Mouse (Mus musculus) forebrain, postnatal 0 days (tissue): ENCODE results near the gene Fkbp14. TPM values are rescaled to one million over a fixed set of nuclear protein-coding genes. Genes with fewer than 3 reads are reported as not detected.

Experiments
- ATAC-seq: fragments of 200-750 bp; cut with Nextera tagmentation; 2 replicates; pipeline ENCODE4 v1.8.0; 2017; ENCODE audit warnings: mild to moderate bottlenecking, moderate library complexity
- DNase-seq: peaks from one replicate; pipeline ENCODE4 v3.0.0-alpha.2; 2015
- H3K27ac ChIP-seq: fragments of 300-500 bp; sonication (generic); 2 replicates; pipeline ENCODE4 v1.5.1; 2014; ENCODE audit warnings: low read depth, mild to moderate bottlenecking, antibody characterized with exemption, low read length, moderate library complexity, mixed read lengths
- H3K27me3 ChIP-seq: fragments of 300-500 bp; sonication (generic); 2 replicates; pipeline ENCODE4 v1.6.1; 2014; ENCODE audit warnings: mild to moderate bottlenecking, low read length, mixed read lengths; ENCODE audit not compliant: insufficient read depth
- H3K36me3 ChIP-seq: fragments of 300-500 bp; sonication (generic); 2 replicates; pipeline ENCODE4 v1.6.1; 2014; ENCODE audit warnings: mild to moderate bottlenecking, moderate library complexity; ENCODE audit not compliant: insufficient read depth
- H3K4me1 ChIP-seq: fragments of 300-500 bp; sonication (generic); 2 replicates; pipeline ENCODE4 v1.6.1; 2014; ENCODE audit warnings: antibody characterized with exemption; ENCODE audit not compliant: insufficient read depth
- H3K4me2 ChIP-seq: fragments of 300-500 bp; sonication (generic); 2 replicates; pipeline ENCODE4 v1.6.1; 2014; ENCODE audit warnings: low read depth, mild to moderate bottlenecking, moderate library complexity
- H3K4me3 ChIP-seq: fragments of 300-500 bp; sonication (generic); 2 replicates; pipeline ENCODE4 v1.5.1; 2014; ENCODE audit warnings: low read depth, low read length, mixed read lengths
- H3K9ac ChIP-seq: fragments of 300-500 bp; sonication (generic); 2 replicates; pipeline ENCODE4 v1.6.1; 2014; ENCODE audit warnings: mild to moderate bottlenecking
- H3K9me3 ChIP-seq: fragments of 300-500 bp; sonication (generic); 2 replicates; pipeline ENCODE4 v1.6.1; 2016; ENCODE audit warnings: low read length
- CTCF ChIP-seq: sonication (generic); IDR thresholded peaks from 2 replicates; pipeline ENCODE4 v1.5.1; 2016; ENCODE audit warnings: antibody characterized with exemption, control low read depth, low read depth
- WGBS: fragments of 180-500 bp; shearing (Covaris S2); extraction: QIAGEN DNeasy Blood & Tissue Kit; methylation state at CpG from one replicate; pipeline ENCODE4 v1.1.7; 2014; 5-methylcytosine and 5-hydroxymethylcytosine counted together
- polyA plus RNA-seq: library from polyadenylated mRNA; unstranded; fragments of >200 nt; fragmentation: Nextera tagmentation; extraction: Ambion mirVana; gene quantifications from 2 replicates; pipeline ENCODE4 v1.2.1, GENCODE M21; 2015
- total RNA-seq: library from RNA; depleted of rRNA; stranded (reverse); fragments of >200 nt; gene quantifications from 2 replicates; pipeline ENCODE4 v1.2.3, GENCODE M21; 2014

Gene Fkbp14
- total and polyA plus RNA-seq, 2 experiments from 2014 or later, result 4.5 to 9.6 TPM

DNA sequence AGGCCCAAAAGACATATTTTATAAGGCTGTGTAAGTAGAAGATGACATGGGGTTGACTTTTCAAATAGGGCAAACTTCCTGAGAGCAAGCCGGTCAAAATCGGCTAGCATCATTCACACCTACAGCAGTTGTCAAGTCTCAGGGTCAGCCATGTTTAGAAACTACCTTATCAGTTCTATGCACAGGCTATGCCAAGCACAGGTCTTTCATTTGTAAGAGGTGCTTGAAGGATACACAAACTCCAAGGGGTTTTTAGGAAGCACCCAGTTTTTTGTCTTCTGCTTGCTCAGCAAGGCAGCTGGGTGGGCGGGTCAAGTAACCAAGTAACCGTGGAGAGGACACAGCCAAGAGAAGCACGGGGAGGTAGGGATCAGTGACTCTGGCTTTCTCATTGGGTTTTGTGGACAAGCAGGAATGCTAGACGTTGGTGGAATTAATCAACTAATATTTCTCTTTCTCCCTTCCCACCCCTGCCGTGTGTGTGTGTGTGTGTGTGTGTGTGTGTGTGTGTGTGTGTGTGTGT lies 46.2 kb downstream of the Fkbp14 start:
- no peak overlapping the region for H3K4me3 ChIP-seq
- no peak for TF ChIP-seq CTCF
- WGBS, result 57% methylated on average over 7 of the region's 7 CpGs
- H3K9ac ChIP-seq, result no peak overlapping the region
- DNase-seq (no peak), ATAC-seq (no peak)
- H3K9me3 ChIP-seq, result no peaks in the 10 kb centered on the region
- H3K36me3 ChIP-seq, result peaks cover 4% of the 10 kb centered on the region; the same call in 1 of the 2 replicates
- no peak overlapping the region for H3K27ac ChIP-seq
- H3K4me1 ChIP-seq, result peaks cover 13% of the 10 kb centered on the region; the same call in 1 of the 2 replicates
- H3K27me3 ChIP-seq, result no peaks in the 10 kb centered on the region
- no peak overlapping the region for H3K4me2 ChIP-seq

DNA sequence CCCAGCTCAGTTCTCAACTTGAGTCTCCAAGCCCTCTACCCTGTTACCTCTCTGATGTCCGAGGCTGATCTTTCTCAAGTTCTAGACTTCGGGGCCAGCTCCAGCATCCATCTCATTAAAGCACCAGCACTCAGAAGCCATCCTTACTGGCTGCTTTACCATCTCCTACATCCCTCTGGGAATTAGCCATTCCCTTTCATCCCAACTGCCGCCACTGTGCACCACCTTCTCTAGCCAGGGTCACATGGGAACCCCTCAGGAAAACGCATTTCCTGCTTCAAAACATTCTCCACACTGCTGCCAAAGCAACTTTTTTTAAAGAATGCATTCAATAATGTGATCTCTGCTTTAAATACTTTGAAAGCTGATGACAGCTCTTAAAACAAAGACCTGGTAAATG lies 47.8 kb downstream of the Fkbp14 start:
- DNase-seq, result no peak
- Histone ChIP-seq H3K27ac (no peak overlapping the region), H3K27me3 (no peaks in the 10 kb centered on the region), H3K4me2 (no peak overlapping the region), H3K36me3 (peaks cover 11% of the 10 kb centered on the region), H3K4me1 (peaks cover 13% of the 10 kb centered on the region; the same call in 1 of the 2 replicates), H3K9me3 (no peaks in the 10 kb centered on the region), H3K4me3 (no peak overlapping the region), H3K9ac (no peak overlapping the region)
- WGBS, result 44% methylated on average over 4 of the region's 4 CpGs
- ATAC-seq, result no peak
- TF ChIP-seq CTCF, result no peak

- DNase-seq (no peak), ATAC-seq (peak; percentile 19; the same call in 1 of the 2 replicates)
- WGBS, result 29% methylated on average over 13 of the region's 13 CpGs
These were observed 48.6 kb downstream of the Fkbp14 start for GRCm38 (mm10) chr6:54548314-54549019.

GRCm38 (mm10) chr6:54543646-54544045 lies 53.5 kb downstream of the Fkbp14 start:
- no peak overlapping the region for H3K9ac ChIP-seq
- 0 out of 2 replicates have a peak, but pooled peaks cover 4% of the 10 kb centered on the region for H3K9me3 ChIP-seq
- 77% methylated on average over 2 of the region's 2 CpGs for WGBS
- peaks cover 23% of the 10 kb centered on the region for H3K36me3 ChIP-seq
- ATAC-seq (no peak), DNase-seq (no peak)
- H3K27ac ChIP-seq, result no peak overlapping the region
- TF ChIP-seq CTCF, result no peak
- no peaks in the 10 kb centered on the region for H3K27me3 ChIP-seq
- peaks cover 10% of the 10 kb centered on the region; the same call in 1 of the 2 replicates for H3K4me1 ChIP-seq
- H3K4me3 ChIP-seq, result no peak overlapping the region
- H3K4me2 ChIP-seq, result no peak overlapping the region

More at GRCm38 (mm10) chr6:54548314-54549019, 48.6 kb downstream of the Fkbp14 start:
- H3K27me3 ChIP-seq, result no peaks in the 10 kb centered on the region
- no peak overlapping the region for H3K9ac ChIP-seq
- peaks cover 8% of the 10 kb centered on the region; the same call in 1 of the 2 replicates for H3K4me1 ChIP-seq
- H3K4me2 ChIP-seq, result no peak overlapping the region
- H3K27ac ChIP-seq, result no peak overlapping the region
- no peak overlapping the region for H3K4me3 ChIP-seq
- 0 out of 2 replicates have a peak, but pooled peaks cover 2% of the 10 kb centered on the region for H3K9me3 ChIP-seq
- no peak for TF ChIP-seq CTCF
- H3K36me3 ChIP-seq, result peaks cover 18% of the 10 kb centered on the region

- Histone ChIP-seq H3K27ac (0 out of 2 replicates have a peak overlapping the region, but pooled peaks have one; percentile 50), H3K36me3 (peaks cover 23% of the 10 kb centered on the region), H3K9ac (no peak overlapping the region), H3K4me3 (no peak overlapping the region), H3K9me3 (0 out of 2 replicates have a peak, but pooled peaks cover 4% of the 10 kb centered on the region), H3K4me1 (peaks cover 16% of the 10 kb centered on the region), H3K27me3 (no peaks in the 10 kb centered on the region), H3K4me2 (no peak overlapping the region)
- no peak for DNase-seq
- 63% methylated on average over 7 of the region's 7 CpGs for WGBS
- no peak for TF ChIP-seq CTCF
- no peak; the same call in 1 of the 2 replicates for ATAC-seq
These were observed 54.3 kb downstream of the Fkbp14 start for GRCm38 (mm10) chr6:54542836-54543235.

- Histone ChIP-seq H3K27me3 (no peaks in the 10 kb centered on the region), H3K4me2 (no peak overlapping the region), H3K4me3 (no peak overlapping the region), H3K27ac (no peak overlapping the region), H3K4me1 (peaks cover 17% of the 10 kb centered on the region), H3K36me3 (peaks cover 19% of the 10 kb centered on the region), H3K9ac (no peak overlapping the region), H3K9me3 (0 out of 2 replicates have a peak, but pooled peaks cover 4% of the 10 kb centered on the region)
- 33% methylated on average over 9 of the region's 9 CpGs for WGBS
- no peak for TF ChIP-seq CTCF
- no peak for DNase-seq
- no peak for ATAC-seq
These were observed 56.7 kb downstream of the Fkbp14 start for GRCm38 (mm10) chr6:54540252-54540887.

DNA sequence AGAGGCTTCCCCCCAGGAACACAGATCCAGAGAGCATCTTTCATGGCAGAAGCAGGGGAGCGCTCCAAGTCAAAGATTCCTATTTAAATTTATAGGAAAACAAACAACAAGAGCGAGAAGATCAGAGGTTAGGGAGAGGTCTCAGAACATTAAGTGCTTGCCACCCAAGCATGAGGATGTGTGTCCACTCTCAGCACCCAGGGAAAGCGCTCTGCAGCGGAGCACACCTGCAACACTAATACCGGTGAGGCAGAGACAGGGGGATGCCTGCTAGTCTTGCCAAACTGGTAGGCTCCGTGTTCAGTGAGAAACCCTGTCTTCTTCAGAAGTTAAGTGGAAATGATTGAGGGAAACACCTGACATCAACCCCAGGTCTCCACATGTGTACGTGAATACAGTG lies 57.7 kb downstream of the Fkbp14 start:
- Histone ChIP-seq H3K9me3 (0 out of 2 replicates have a peak, but pooled peaks cover 4% of the 10 kb centered on the region), H3K27ac (0 out of 2 replicates have a peak overlapping the region, but pooled peaks have one; percentile 21), H3K4me2 (no peak overlapping the region), H3K27me3 (no peaks in the 10 kb centered on the region), H3K4me3 (no peak overlapping the region), H3K36me3 (peaks cover 13% of the 10 kb centered on the region), H3K9ac (no peak overlapping the region), H3K4me1 (peaks cover 17% of the 10 kb centered on the region)
- WGBS, result 71% methylated on average over 7 of the region's 7 CpGs
- no peak for TF ChIP-seq CTCF
- ATAC-seq (no peak), DNase-seq (no peak)
